Mouse (Mus musculus): Measurements from ENCODE around the gene Washc2.
"Not testable (repeated sequence)": the region's sequence is repeated elsewhere in the genome, so short reads cannot be mapped to it uniquely, and the experiment has no call there.

Gene Washc2

DNA sequence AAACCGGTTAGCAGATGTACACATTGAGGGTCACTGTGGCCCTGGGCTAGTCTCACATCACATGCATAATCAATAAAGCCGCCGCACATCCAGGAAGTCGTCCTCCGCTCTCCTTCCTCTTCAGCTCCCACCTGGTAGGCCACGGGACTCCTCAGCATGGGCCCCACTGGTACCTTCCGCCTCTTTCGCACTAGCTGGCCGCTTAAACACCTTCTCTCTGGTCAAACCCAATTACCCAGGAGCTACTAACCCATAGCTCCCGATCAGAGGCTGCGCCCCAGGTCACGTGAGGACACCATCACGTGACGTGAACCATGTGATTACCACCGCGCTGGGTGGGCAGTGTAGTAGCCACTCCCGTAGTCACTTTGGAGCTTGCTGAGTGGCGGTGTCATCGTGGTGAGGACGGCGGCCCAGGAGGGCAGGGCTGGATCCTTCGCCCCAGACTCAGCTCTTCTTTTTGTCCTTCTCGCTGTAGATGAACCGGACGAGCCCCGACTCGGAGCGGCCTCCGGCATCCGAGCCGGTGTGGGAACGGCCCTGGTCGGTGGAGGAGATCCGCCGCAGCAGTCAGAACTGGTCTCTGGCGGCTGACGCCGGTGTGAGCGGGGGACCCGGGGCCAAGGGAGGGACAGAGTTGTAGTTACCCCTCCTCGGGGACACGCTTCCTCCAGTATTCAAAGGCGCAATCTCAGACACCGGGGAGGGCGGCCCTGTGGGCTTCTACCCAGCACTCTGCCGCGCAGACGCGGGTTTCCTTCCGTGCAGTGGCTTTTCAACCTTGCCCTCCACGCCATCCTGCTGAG is at the start of gene Washc2:
Washc2 (plus strand) TSS at position 310 of the 806 bp plus-strand sequence.
- DNase-seq = peak; percentile 94 to 97

DNA sequence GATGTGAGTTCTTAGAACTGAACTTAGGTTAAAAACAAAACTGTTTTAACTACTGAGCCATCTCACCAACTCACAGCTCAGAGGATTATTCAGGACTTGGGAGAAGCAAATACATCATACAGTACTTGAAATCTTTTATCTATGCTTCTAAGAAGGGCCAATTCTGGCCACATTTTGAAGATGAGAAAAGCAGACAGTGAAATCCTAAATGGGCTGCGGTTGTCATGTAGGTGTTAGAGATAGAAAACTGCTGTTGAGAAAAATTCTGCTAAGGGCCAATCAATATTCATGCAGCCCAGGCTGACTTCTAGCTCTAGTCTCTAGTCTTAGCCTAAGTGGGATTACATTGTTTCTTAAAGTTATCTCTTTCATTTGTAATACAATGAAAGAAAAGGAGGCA is 41.5 kb upstream of the Washc2 start:
- DNase-seq = no peak

DNA sequence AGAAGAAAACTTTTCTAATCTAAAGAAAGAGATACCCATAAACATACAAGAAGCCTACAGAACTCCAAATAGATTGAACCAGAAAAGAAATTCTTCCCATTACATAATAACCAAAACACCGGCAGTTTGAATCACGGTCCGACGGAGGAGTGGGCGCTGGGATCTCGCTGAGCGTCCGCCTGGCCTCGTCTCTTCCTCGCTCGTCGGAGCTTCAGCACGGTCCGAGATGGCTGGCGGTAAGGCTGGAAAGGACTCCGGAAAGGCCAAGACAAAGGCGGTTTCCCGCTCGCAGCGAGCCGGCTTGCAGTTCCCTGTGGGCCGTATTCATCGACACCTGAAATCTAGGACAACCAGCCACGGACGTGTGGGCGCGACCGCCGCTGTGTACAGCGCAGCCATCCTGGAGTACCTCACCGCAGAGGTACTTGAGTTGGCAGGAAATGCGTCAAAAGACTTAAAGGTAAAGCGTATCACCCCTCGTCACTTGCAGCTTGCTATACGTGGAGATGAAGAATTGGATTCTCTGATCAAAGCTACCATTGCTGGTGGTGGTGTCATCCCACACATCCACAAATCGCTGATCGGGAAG is 34.2 kb upstream of the Washc2 start:
- DNase-seq = peak; percentile 43 to 49

DNA sequence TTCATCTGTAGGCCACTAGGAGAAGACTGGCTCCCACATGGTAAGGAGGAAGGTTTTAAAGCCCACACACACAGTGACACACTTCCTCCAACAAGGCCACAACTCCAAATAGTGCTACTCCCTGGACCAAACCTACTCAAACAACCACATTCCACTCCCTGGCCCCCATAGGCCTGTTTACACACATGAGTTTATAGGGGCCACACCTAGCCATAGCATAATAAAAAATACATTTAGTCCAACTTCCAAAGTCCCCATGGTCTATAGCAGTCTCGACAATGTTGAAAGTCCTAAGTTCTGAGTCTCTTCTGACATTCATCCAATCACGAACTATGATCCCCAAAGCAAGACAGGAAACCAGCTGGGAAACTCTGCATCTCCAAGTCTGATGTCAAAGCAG is 29.5 kb upstream of the Washc2 start:
- DNase-seq = no peak

DNA sequence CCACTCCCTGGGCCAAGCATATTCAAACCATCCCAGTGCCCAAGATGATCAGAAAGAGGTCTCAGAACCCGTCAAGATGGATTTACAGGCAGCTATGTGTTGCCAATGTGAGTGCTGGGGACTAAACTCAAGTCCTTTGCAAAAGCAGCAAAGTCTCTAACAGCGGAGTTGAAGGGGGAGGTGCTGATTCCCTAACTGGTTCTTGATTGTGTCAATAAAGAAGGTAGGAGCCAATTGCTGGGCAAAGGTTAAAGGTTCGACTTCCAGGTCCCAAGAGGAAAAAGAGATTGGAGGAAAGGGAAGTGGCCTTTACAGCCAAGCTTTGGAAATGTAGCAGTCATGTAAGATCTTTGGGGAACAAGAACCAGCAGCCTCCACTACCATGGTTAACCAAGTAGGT is 27.1 kb upstream of the Washc2 start:
- no peak for DNase-seq

DNA sequence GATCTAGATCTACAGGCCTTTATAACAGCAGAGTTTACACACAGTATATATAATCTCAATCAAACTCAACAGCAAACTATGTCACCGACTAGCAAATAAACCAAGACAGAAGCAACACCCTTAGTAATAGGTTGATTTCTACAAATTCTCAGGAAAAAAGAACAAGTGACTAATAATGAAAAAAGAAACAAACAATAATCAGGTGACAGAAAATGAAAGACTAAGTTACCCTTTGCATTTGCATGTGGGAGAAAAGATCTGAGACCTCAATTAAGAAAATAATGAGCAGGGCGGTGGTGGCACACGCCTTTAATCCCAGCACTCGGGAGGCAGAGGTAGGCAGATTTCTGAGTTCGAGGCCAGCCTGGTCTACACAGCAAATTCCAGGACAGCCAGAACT is 24.3 kb upstream of the Washc2 start:
- no peak for DNase-seq

DNA sequence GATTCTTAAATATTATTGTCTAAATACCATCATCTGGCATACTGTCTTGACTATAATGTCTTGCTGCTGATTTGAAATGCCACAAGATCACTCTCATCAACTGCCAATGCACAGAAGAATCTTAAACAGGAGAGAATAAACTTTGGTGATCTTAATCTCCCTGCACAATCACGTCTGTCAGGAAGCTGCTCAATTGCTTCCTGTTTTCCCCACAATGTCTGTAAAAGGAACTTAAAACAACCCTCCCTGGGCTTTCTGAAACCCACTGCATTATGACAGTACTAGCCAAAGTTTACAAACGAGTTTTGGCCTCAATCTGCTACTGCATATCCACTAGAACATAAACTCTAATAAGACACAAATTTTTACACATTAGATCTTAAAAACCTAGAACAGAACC is 21.4 kb upstream of the Washc2 start:
- DNase-seq = no peak

DNA sequence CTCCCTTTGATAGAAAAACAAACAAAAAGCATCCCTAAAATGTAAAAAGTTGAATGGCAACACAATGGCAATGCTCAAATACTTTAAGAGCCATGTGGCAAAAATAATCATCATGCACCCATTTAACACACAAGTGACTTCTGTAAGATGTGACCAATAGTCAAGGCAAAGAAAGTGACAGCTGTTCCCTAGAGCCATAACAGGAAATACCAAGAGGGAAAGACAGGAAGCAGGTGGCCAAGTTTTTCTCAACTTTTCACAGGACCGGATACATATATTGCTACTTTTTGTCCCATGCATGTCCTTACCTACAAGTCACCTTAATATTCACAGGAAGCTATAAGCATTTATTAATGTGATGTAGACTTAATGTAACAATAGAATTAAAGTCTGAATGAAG is 18.4 kb upstream of the Washc2 start:
- no peak for DNase-seq

DNA sequence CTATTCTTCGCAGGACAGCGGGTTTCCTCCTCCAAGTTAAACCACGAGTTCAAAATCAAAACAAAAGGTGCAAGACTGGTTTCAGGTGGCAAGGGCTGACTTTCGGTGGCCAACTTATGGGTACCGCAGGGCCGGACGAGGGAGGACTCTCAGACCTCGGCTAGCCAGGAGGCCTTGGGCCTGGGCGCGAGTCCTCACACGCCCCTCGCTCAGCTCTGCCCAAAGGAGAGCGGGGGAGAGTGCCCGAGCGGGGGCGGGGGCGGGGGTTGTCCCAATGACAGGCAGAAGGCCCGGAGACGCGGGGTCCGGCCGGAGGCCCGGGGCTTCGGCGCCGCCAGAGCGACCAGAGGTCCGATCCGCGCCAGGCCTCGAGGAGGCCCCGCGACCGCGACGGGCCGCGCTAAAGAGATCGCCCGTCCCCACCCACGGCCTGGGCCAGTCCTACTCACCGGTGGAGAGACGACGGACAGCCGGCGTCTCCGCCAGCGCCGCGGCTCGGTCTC is 15.0 kb upstream of the Washc2 start:
- no peak for DNase-seq

DNA sequence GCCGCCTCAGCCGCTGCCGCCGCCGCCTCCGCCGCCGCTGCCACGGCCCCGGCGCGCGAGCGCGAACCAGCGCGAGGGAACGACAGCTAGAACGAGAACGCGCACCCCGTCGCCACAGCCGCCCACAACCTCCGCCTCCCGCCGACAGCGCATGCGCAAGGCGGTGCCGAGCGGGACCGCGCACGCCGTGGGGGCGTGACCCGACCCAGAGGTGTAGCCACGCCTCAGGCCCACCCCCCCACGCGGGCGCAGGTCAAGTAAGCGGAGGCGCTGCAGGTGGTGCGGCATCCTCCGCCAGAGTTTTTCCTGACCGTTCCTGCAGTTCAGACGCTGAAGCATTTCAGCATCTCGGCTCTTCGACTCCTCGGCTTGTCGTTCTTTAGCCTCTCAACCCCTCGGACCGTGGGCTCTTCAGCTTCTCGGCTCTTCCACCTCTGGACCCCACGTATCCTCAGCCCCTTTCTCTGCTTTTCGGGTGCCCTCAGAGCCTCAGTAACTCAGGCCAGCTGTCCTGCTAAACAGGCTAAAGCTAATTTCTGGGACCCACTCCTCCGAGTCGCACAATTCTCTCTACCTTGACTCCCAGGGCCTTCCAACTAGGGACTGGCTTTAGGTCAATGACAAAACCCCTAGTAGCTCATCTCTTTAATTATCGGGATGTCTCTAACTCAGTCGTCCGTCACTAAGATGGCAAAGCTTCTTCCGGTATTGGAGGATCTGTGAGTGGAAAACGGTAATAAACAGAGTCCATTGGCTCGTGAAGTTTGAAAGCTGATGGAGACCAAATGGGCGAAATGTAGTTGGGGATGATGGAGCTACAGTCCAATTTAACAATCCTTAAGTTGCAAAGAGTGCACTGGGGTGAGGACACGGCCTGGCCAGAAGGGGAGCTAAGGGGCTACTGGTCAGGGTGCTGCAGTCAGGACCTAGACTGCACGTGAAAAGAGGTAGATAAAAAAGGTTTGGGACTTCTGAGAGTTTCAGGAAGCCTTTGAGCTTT is 14.1 kb upstream of the Washc2 start, which contains the start of gene Tmcc1:
Tmcc1 (minus strand) TSS at position 93 of the 1,000 bp plus-strand sequence.
- peak; percentile 98 to 100 for DNase-seq

DNA sequence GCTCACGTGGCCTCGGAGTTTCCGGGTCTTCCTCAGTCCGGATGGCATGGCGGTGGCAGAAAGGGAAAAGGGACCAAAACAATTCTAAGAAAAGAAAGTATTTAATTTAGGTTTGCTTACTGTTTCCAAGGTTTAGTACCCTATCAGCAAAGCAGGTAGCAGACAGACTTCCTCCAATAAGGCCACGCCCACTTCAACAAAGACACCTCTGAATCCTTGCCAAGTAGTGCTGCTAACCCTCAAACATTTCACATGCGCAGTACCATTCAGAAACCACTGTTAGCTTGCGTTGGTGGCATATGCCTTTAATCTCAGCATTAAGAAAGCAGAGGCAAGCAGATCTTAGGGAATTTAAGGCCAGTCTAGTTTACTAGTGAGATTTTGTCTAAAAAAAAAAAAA is 12.0 kb upstream of the Washc2 start:
- no peak for DNase-seq

DNA sequence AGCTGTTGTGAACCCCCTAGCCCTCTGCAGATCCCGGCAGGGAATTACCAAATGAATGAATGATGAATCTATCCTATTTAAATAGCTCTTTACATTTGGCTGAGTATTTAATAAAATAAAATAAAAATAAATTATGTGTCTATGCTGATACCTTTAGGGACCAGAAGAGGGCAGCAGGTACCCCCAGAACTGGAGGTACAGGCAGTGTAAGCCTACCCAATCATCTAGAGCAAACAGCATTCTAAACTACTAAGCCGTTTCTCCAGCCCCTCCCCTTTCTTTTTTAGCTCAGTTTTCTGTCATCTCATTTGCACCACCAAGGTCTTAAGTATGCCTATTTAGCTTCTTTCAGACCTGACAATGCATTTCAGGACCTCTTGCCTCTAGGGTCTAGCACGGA is 9.7 kb upstream of the Washc2 start:
- peak; percentile 19 to 25 for DNase-seq

DNA sequence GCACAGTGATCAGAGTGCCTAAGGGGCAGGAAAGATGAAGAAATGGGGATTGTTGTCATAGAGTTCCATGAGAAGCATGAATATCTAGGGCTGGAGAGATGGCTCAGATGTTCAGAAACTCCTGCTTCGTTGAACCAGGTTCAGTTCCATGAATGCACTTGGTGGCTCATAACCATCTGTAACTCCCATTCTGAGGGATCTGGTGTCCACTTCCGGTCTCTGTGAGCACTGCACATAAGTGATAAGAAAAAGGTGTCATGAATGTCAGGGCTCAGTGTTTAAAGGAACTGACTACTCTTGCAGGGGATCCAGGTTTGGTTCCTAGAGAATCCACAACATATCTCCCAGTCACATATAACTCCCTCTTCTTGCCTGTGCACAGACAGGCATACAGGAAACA is 8.2 kb upstream of the Washc2 start:
- no peak for DNase-seq

DNA sequence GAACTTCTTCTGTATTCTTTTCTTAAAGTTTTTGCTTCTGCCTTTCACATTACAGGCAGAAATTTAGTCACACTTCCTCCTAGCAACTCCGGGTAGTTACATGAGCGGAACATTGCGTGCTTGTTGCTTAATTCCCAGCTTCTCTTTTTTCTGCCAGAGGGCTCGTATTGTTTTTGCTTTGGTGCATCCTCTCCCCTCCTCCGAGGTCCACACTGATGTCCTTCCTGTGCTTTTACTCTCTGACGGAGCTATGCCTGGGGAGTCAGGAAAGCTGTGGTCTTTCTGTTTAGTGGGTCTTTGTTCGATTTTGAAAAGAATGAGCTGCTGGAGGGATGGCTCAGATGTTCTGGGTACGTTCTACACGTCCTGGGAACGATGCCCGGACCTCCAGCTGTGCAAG is 19.9 kb downstream of the Washc2 start:
- no peak for DNase-seq

DNA sequence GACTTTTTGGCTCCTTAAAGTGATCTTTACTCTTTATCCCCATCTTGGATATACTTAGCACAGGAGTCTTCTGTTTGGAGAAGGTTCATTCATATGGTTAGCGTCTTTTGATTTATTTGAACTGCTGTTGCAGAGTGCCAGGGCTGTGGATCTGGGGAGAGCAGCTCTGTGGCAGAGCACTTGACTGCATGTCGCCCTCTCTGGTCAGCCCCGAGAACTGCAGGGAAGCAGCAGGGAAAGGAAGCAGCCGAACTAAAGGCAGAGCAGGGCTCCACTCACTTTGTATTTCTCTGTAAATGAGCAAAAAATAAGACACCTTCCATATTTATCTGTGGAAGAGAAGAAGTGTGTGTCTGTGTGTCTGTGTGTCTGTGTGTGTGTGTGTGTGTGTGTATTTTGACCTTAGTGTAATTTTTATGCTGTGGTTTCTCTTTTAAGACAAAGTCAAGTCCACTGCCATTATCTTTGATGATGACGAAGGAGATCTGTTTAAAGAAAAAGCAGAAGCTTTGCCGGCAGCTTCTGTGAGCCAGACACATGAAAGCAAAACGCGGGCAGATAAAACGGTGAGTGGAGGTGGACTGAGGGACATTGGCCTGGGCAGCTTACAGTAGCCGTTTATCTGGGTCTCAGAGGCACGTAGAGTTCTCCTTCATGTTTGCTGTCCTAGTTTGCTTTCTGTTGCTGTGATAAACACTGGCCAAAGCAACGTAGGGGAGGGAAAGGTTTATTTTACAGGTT is 21.1 kb downstream of the Washc2 start:
- peak; percentile 74 to 76 for DNase-seq

DNA sequence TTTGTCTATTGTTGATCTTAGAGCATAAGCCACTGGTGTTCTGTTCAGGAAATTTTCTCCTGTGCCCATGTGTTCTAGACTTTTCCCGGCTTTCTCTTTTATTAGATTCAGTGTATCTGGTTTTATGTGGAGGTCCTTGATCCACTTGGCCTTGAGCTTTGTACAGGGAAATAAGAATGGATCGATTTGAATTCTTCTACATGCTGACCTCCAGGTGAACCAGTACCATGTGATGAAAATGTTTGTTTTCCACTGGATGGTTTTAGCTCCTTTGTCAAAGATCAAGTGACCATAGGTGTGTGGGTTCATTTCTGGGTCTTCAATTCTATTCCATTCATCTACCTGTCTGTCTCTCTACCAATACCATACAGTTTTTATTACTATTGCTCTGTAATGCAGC is 27.0 kb downstream of the Washc2 start:
- DNase-seq = not testable (repeated sequence)

DNA sequence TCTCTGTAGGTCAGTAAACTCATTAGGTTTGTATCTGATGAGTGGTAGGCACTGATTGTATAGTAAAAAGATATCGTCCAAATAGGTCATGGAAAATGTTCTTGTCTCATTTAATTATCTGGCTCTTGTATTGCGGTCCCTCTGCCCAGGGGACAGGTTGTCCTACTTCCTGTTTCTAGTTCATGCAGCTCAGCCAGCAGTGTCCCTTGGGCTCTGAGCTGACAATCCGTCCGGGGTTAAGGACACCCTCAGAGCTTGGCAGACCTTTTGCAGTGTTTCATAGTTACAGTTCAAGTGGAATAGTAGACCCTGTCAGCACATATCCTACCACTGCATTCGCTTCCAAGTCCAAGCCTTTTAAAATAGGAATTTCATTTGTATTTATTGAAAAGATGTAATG is 27.5 kb downstream of the Washc2 start:
- DNase-seq = peak; percentile 16 to 21

DNA sequence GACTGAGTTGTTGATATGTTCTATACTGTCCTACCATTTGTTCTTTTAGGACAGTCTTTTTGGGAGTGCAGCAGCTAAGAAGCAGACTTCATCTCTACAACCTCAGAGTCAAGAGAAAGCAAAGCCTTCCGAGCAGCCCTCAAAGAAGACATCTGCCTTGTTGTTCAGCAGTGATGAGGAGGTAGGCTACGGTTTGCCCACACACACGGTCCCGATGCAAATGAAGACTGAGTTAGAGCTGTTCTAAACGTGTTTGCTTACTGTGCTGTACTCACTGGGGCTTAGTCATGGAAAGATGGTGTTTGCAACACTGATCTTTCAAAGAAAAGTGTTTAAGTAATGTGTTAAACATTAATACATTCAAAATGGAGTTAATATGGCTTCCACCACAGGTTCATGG is 30.2 kb downstream of the Washc2 start:
- no peak for DNase-seq

DNA sequence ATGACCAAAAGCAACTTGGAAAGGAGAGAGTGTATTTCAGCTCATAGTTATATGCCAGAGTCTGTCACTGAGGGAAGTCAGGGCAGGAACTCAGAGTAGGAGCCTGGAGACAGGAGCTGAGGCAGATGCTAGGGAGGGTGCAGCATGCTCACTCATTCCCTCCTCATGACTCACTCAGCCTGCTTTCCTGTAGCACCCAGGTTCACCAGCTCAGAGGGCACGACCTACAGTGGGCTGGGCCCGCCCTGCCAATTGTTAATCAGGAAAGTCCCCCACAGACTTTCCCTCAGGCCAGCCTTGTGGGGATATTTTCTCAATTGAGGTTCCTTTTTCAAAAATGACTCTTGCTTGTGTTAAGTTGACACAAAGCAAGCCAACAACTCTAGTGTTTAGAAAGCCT is 32.5 kb downstream of the Washc2 start:
- DNase-seq = no peak

DNA sequence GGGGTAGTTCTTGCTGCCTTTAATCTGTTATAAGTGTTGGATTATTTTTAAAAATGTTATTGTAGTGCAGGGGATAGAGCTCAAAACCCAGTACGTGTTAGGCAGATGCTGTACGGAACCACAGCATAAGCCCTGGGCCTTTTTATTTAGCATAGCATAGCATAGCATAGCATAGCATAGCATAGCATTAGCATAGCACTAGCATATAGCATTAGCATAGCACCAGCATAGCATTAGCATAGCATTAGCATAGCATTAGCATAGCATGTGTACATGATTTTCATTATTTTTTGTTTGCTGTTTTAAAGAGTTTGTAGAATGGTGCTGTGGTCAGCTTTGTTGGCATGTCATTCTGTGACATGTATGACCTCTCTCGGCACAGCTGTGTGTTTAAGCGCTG is 51.8 kb downstream of the Washc2 start:
- no peak for DNase-seq

DNA sequence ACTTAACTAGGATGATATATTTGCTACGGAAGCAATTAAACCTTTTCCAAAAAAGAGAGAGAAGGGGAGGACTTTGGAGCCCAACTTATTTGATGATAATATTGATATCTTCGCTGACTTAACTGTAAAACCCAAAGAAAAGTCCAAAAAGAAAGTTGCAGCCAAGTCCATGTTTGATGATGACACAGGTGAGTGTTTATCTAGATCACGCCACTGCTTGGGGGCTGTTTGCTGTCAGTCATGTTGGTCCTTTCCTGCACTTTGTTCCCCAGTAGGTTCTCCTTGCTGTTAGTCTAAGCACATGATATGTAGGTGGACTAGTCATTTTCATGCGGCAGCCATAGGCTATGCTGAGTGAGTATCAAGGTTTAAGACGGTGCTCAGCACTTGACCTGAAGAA is 52.6 kb downstream of the Washc2 start:
- no peak for DNase-seq

DNA sequence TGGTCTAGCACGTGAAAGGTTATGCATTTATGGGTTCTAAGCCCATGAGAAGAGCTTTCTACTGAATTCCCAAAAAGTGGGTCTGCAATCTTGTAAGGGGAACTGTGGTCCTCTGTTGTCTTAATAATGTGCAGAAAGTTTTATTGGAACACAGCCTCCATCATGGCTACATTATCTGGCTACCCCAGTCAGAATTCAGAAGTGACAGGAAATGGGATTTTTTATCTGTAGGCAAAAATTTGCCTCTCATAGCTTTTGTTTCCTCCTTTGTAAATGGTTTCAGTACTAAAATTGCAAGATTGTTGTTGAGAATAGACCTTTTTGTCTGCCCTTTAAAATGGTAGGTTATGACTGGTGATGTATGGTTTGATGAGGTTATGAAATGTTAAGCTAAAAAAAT is 55.0 kb downstream of the Washc2 start:
- no peak for DNase-seq
